Mouse (Mus musculus) heart, adult 2 months (tissue): ENCODE results near the gene Resp18.

Experiments used
- CTCF ChIP-seq: fragments of 200-600 bp; IDR thresholded peaks from 2 replicates; pipeline ENCODE4 v1.8.1; 2022; ENCODE audit warnings: antibody characterized with exemption, mild to moderate bottlenecking, moderate library complexity
- POLR2A ChIP-seq: fragments of 200-500 bp; IDR thresholded peaks from 2 replicates; pipeline ENCODE4 v1.6.1; 2011; ENCODE audit warnings: mild to moderate bottlenecking, low read depth, low read length, control low read depth; ENCODE audit not compliant: insufficient read depth

DNA sequence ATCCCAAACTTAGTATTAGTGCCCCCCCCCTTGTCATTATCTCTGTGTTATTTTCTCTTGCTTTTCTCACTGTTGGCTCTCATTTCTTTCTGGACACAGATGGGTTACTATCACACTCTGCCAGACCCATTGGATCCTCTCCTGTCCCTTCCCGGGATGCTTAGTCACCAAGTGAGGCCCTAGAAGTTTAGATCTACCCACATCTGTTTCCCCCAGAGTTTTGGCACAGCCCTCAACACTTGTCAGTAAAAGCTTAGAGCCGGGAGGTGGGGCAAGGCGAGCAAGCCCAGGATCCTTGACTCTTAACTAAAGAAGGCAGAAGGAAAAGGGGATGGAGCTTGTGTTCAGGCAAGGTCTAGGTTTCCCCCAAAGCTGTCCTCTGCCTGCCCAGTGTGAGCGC, 49.1 kb downstream of the Resp18 start:
- TF ChIP-seq CTCF = no peak
- TF ChIP-seq POLR2A = no peak
